Mouse (Mus musculus): ENCODE data around the gene Slc10a6. TPM values are rescaled to one million over a fixed set of nuclear protein-coding genes. Genes with fewer than 3 reads are reported as not detected.

Gene Slc10a6
- polyA plus RNA-seq, 1 experiment from 2014 or later = 0.40 TPM

DNA sequence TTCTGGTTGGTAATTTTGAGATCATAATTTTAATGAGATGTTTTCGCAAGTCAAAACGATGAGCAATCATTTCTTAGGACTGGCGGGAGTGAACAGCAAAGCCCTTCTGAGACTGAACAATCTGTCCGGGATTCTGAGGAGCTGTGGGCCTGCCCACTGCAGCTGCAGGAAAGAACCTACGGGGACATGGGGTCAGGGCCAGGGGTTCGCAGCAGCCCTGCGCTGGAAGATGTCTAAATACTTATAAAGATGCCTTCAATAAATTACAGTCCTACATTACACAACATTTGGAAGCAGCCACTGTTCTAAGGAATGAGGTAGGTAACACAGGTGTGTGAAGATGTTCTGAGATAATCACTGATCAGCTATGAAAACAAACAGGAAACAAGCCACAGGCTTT is 23.5 kb downstream of the Slc10a6 start:
- Histone ChIP-seq H3K27me3 (ENCODE audit: control insufficient read depth, insufficient read depth, low read length) (no peaks in the 10 kb centered on the region), H3K27ac (ENCODE audit: low read depth, low read length) (no peak overlapping the region), H3K36me3 (ENCODE audit: control insufficient read depth, insufficient read depth, low read length) (no peaks in the 10 kb centered on the region), H3K4me3 (ENCODE audit: low read depth, low read length) (no peak overlapping the region), H3K9me3 (ENCODE audit: control insufficient read depth, low read length) (no peaks in the 10 kb centered on the region), H3K9ac (ENCODE audit: low read depth, low read length) (no peak overlapping the region), H3K4me1 (replicated peaks; ENCODE audit: control insufficient read depth, insufficient read depth, low read length) (no peaks in the 10 kb centered on the region), H3K4me2 (replicated peaks; ENCODE audit: low read depth, low read length) (no peak overlapping the region)
- ATAC-seq (ENCODE audit: low FRiP score) = no peak
- no peak for DNase-seq (ENCODE audit: low spot score)
- WGBS = 88% methylated on average over 7 of the region's 7 CpGs

- no peaks in the 10 kb centered on the region for H3K36me3 ChIP-seq (ENCODE audit: control insufficient read depth, insufficient read depth, low read length)
- H3K4me2 ChIP-seq (replicated peaks; ENCODE audit: low read depth, low read length) = no peak overlapping the region
- no peaks in the 10 kb centered on the region for H3K27me3 ChIP-seq (ENCODE audit: control insufficient read depth, insufficient read depth, low read length)
- peak; percentile 15 for DNase-seq (ENCODE audit: low spot score)
- no peak for ATAC-seq (ENCODE audit: low FRiP score)
- H3K27ac ChIP-seq (ENCODE audit: low read depth, low read length) = no peak overlapping the region
- no peaks in the 10 kb centered on the region for H3K4me1 ChIP-seq (replicated peaks; ENCODE audit: control insufficient read depth, insufficient read depth, low read length)
- H3K4me3 ChIP-seq (ENCODE audit: low read depth, low read length) = no peak overlapping the region
- no peak overlapping the region for H3K9ac ChIP-seq (ENCODE audit: low read depth, low read length)
- WGBS = 36% methylated on average over 11 of the region's 11 CpGs
- H3K9me3 ChIP-seq (ENCODE audit: control insufficient read depth, low read length) = no peaks in the 10 kb centered on the region
These were observed 25.9 kb downstream of the Slc10a6 start for GRCm38 (mm10) chr5:103603115-103603893.

- H3K36me3 ChIP-seq (ENCODE audit: control insufficient read depth, insufficient read depth, low read length) = no peaks in the 10 kb centered on the region
- H3K9me3 ChIP-seq (ENCODE audit: control insufficient read depth, low read length) = no peaks in the 10 kb centered on the region
- WGBS = 82% methylated on average over 5 of the region's 5 CpGs
- no peak overlapping the region for H3K4me3 ChIP-seq (ENCODE audit: low read depth, low read length)
- no peak for ATAC-seq (ENCODE audit: low FRiP score)
- H3K9ac ChIP-seq (ENCODE audit: low read depth, low read length) = no peak overlapping the region
- no peaks in the 10 kb centered on the region for H3K4me1 ChIP-seq (replicated peaks; ENCODE audit: control insufficient read depth, insufficient read depth, low read length)
- DNase-seq (ENCODE audit: low spot score) = no peak
- no peak overlapping the region for H3K4me2 ChIP-seq (replicated peaks; ENCODE audit: low read depth, low read length)
- no peak overlapping the region for H3K27ac ChIP-seq (ENCODE audit: low read depth, low read length)
- H3K27me3 ChIP-seq (ENCODE audit: control insufficient read depth, insufficient read depth, low read length) = no peaks in the 10 kb centered on the region
These were observed 30.3 kb downstream of the Slc10a6 start for GRCm38 (mm10) chr5:103598881-103599280.

DNA sequence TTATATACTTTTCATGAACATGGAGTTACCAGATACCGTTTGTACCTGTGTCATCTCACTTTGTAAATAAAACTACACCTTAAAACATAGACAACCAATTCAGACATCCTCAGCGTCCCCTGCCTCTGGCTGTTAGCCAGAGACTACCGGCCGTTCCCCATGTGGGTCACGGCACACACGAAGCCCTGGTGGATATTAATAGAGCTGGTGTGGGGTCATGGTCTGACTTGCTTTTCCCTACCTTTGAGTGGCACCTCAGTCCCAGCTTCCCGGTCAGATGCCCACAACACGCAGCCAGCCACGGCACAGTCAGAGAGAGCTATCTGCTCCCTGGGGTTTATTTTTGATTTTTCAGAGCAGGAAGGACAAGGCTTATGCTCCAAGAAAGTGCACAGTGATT is 30.9 kb downstream of the Slc10a6 start:
- Histone ChIP-seq H3K4me2 (replicated peaks; ENCODE audit: low read depth, low read length) (no peak overlapping the region), H3K4me3 (ENCODE audit: low read depth, low read length) (no peak overlapping the region), H3K9ac (ENCODE audit: low read depth, low read length) (no peak overlapping the region), H3K36me3 (ENCODE audit: control insufficient read depth, insufficient read depth, low read length) (no peaks in the 10 kb centered on the region), H3K27ac (ENCODE audit: low read depth, low read length) (no peak overlapping the region), H3K4me1 (replicated peaks; ENCODE audit: control insufficient read depth, insufficient read depth, low read length) (no peaks in the 10 kb centered on the region), H3K27me3 (ENCODE audit: control insufficient read depth, insufficient read depth, low read length) (no peaks in the 10 kb centered on the region), H3K9me3 (ENCODE audit: control insufficient read depth, low read length) (no peaks in the 10 kb centered on the region)
- WGBS = 88% methylated on average over 9 of the region's 9 CpGs
- ATAC-seq (ENCODE audit: low FRiP score) = no peak
- no peak for DNase-seq (ENCODE audit: low spot score)

DNA sequence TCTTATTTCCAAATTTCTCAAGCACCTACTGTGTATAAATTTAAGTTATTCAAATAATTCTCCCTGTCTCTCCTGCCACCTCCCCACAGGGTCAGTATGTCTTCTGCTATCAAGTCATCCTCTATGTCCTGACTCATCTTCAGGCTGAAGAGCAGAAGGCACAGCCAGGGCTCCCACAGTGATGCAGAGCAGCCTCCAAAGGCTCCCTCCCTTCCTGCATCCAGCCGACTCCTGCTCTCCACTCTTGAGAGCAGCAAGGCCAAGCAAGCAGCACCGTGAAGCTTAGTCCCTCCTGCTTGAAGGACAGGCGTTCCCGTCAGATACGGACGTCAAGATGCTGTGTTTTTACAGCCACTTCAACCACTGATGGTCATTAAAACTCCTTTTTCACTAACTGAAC is 31.6 kb downstream of the Slc10a6 start:
- no peaks in the 10 kb centered on the region for H3K9me3 ChIP-seq (ENCODE audit: control insufficient read depth, low read length)
- no peak overlapping the region for H3K4me3 ChIP-seq (ENCODE audit: low read depth, low read length)
- no peaks in the 10 kb centered on the region for H3K4me1 ChIP-seq (replicated peaks; ENCODE audit: control insufficient read depth, insufficient read depth, low read length)
- no peak for DNase-seq (ENCODE audit: low spot score)
- no peak overlapping the region for H3K27ac ChIP-seq (ENCODE audit: low read depth, low read length)
- no peak overlapping the region for H3K4me2 ChIP-seq (replicated peaks; ENCODE audit: low read depth, low read length)
- no peaks in the 10 kb centered on the region for H3K27me3 ChIP-seq (ENCODE audit: control insufficient read depth, insufficient read depth, low read length)
- WGBS = 82% methylated on average over 6 of the region's 6 CpGs
- no peak for ATAC-seq (ENCODE audit: low FRiP score)
- no peak overlapping the region for H3K9ac ChIP-seq (ENCODE audit: low read depth, low read length)
- no peaks in the 10 kb centered on the region for H3K36me3 ChIP-seq (ENCODE audit: control insufficient read depth, insufficient read depth, low read length)

DNA sequence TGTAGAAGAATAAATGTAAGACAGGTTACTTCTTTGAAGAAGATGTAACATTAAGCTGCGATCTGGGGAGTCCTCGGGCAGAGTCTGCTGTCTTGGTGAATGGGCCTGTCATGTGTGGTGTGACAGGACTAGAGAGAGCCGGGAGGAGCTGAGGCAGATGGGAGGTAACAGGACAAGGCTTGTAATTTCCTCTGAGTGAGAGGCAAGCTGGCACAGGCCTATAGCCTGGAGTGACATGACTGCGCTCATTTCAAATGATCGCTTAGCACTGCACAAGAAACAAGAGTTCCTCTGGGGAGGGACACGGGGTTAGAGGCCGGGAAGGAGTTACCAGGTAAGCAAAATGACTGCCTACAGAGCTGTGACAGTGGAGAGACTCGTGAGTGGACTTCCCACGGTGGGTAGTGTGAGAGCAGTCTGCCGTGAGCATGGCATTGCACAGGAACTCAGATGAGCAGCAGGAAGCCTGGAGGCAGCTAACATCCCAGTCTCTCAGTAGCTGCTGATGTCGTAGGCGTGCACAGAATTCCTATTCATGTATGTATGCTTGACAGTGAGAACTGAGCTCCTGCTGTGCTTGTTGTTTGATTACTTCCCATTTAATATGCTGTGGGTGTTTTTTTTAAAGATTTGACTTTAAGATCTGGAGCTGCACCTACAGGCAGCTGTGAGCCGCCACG is 32.6 kb downstream of the Slc10a6 start:
- DNase-seq (ENCODE audit: low spot score) (no peak), ATAC-seq (ENCODE audit: low FRiP score) (peak; percentile 25; the same call in 1 of the 2 replicates)
- H3K27ac ChIP-seq (ENCODE audit: low read depth, low read length) = no peak overlapping the region
- H3K4me2 ChIP-seq (replicated peaks; ENCODE audit: low read depth, low read length) = no peak overlapping the region
- 69% methylated on average over 14 of the region's 14 CpGs for WGBS
- no peaks in the 10 kb centered on the region for H3K9me3 ChIP-seq (ENCODE audit: control insufficient read depth, low read length)
- H3K27me3 ChIP-seq (ENCODE audit: control insufficient read depth, insufficient read depth, low read length) = no peaks in the 10 kb centered on the region
- no peaks in the 10 kb centered on the region for H3K4me1 ChIP-seq (replicated peaks; ENCODE audit: control insufficient read depth, insufficient read depth, low read length)
- H3K36me3 ChIP-seq (ENCODE audit: control insufficient read depth, insufficient read depth, low read length) = no peaks in the 10 kb centered on the region
- H3K4me3 ChIP-seq (ENCODE audit: low read depth, low read length) = no peak overlapping the region
- H3K9ac ChIP-seq (ENCODE audit: low read depth, low read length) = no peak overlapping the region

DNA sequence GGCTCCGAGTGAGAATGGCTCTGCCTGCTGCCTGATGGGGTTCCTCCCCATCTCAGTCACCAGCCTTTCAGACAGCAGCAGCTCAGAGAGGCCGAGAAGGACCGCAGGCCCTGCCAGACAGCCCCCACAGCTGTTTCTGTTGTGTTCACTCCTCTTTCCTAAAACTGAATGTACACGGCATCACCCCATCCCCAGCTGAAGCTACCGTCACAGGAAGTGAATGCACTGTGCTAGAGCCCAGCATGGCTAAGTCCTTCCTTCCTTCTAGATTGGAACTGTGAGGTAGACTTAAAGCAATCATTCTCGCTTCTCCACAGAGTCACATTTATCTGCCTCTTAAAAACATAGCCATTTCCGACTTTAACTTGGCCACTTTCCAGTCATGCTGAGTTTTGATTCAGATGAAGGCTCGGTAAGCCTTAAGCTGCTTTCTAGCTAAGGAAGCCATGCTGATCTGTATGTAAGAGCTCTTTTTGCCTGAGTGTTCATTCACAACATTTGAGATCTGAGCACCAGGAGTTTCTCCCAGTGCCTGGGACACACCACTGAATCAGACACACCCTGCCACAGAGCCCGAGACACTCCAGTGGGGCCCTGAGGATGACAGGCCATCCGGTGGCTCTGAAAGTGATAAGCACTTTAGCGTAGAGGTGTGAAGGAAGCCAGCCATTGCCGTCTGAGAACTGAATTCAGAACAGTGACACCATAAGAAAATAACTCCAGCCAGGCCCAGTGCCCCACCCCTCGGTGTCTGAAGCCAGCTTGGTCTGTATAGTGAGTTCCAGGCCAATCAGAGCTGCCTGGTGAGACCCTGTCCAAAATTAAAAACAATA is 33.6 kb downstream of the Slc10a6 start:
- Histone ChIP-seq H3K36me3 (ENCODE audit: control insufficient read depth, insufficient read depth, low read length) (0 out of 2 replicates have a peak, but pooled peaks cover 3% of the 10 kb centered on the region), H3K4me2 (replicated peaks; ENCODE audit: low read depth, low read length) (no peak overlapping the region), H3K27ac (ENCODE audit: low read depth, low read length) (no peak overlapping the region), H3K27me3 (ENCODE audit: control insufficient read depth, insufficient read depth, low read length) (no peaks in the 10 kb centered on the region), H3K4me1 (replicated peaks; ENCODE audit: control insufficient read depth, insufficient read depth, low read length) (no peaks in the 10 kb centered on the region), H3K9me3 (ENCODE audit: control insufficient read depth, low read length) (no peaks in the 10 kb centered on the region), H3K4me3 (ENCODE audit: low read depth, low read length) (no peak overlapping the region), H3K9ac (ENCODE audit: low read depth, low read length) (no peak overlapping the region)
- ATAC-seq (ENCODE audit: low FRiP score) = no peak
- WGBS = 85% methylated on average over 13 of the region's 13 CpGs
- DNase-seq (ENCODE audit: low spot score) = no peak

- H3K27me3 ChIP-seq (ENCODE audit: control insufficient read depth, insufficient read depth, low read length) = no peaks in the 10 kb centered on the region
- no peak for ATAC-seq (ENCODE audit: low FRiP score)
- H3K4me2 ChIP-seq (replicated peaks; ENCODE audit: low read depth, low read length) = no peak overlapping the region
- H3K4me3 ChIP-seq (ENCODE audit: low read depth, low read length) = no peak overlapping the region
- no peaks in the 10 kb centered on the region for H3K9me3 ChIP-seq (ENCODE audit: control insufficient read depth, low read length)
- no peaks in the 10 kb centered on the region for H3K4me1 ChIP-seq (replicated peaks; ENCODE audit: control insufficient read depth, insufficient read depth, low read length)
- H3K27ac ChIP-seq (ENCODE audit: low read depth, low read length) = no peak overlapping the region
- H3K36me3 ChIP-seq (ENCODE audit: control insufficient read depth, insufficient read depth, low read length) = 0 out of 2 replicates have a peak, but pooled peaks cover 3% of the 10 kb centered on the region
- H3K9ac ChIP-seq (ENCODE audit: low read depth, low read length) = no peak overlapping the region
- WGBS = 85% methylated on average over 9 of the region's 9 CpGs
- no peak for DNase-seq (ENCODE audit: low spot score)
These were observed 35.6 kb downstream of the Slc10a6 start for GRCm38 (mm10) chr5:103593575-103593974.
